Mouse (Mus musculus) liver, postnatal 0 days (tissue): ENCODE results near the gene Mgat5b.

Experiments used
- CTCF ChIP-seq: sonication (generic); IDR thresholded peaks from 2 replicates; pipeline ENCODE4 v1.5.1; 2016; ENCODE audit warnings: antibody characterized with exemption, low read depth
- EP300 ChIP-seq: IDR thresholded peaks from 2 replicates; pipeline ENCODE4 v1.6.1; 2016; ENCODE audit warnings: antibody characterized with exemption, low read depth, mild to moderate bottlenecking

DNA sequence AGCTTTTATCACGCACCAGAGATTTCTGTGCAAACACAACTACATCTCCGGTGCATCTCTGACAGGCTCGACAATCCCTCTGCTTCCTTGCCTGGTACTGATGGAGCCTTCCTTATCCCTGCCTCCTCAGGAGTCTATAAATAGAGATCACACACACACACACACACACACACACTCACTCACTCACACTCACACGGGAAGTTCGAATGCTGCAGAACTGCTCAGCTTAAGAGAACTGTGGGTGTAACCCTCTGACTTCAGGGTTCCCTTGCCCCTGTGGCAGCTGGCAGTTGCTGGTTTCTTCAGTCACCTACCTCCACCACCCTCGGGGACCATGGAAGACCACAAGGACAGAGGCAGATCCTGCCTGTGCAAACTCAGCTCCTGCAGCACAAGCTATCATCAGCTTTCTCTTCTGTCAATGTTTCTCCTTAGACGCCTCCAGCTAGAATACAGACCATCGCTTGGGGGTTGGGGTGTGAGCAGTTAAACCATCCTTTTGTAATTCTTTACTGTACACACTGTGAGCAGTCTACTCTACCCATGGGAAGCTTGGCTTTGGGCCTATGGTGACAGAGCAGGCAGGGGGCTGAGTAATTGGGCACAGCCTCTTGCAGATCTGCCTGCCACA, 111.9 kb downstream of the Mgat5b start:
- no peak for TF ChIP-seq CTCF
- TF ChIP-seq EP300: no peak
